Mouse (Mus musculus) activated CD4-positive, CD25-positive, alpha-beta regulatory T cell, adult 4 months (primary cell): ENCODE data around the gene Cinp. TPM values are rescaled to one million over a fixed set of nuclear protein-coding genes. Genes with fewer than 3 reads are reported as not detected.
"Not testable (repeated sequence)": the region's sequence is repeated elsewhere in the genome, so short reads cannot be mapped to it uniquely, and the experiment has no call there.

Experiments
- ATAC-seq: one replicate; pipeline ENCODE4 v1.8.0; 2017
- polyA plus RNA-seq, 2 experiments: library from polyadenylated mRNA; unstranded; fragments of 100-300 nt; shearing (Covaris generic); gene quantifications; one replicate each; pipeline ENCODE4 v1.2.1; 2017

Cinp gene
- polyA plus RNA-seq, 2 experiments from 2014 or later = 34.1 to 38.1 TPM

DNA sequence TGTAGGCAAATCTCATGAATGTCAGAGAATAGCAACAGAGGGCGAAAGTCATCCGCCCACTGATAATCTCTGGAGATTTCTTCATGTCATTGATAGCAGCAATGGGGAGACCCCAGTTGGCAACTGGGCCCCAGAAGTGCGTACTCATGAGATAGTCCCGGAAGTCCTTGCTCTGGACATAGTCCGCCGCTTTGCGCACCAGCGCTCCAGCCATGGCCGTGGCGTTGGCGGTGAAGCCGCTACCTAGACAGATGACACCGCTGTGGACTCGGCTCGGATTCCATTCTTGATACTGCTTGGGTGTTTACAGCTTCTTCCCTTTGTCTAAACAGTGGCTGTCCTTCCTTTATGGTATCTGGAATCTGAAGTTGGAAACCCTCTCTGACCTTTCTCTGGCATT lies 30.3 kb downstream of the Cinp start:
- not testable (repeated sequence) for ATAC-seq

DNA sequence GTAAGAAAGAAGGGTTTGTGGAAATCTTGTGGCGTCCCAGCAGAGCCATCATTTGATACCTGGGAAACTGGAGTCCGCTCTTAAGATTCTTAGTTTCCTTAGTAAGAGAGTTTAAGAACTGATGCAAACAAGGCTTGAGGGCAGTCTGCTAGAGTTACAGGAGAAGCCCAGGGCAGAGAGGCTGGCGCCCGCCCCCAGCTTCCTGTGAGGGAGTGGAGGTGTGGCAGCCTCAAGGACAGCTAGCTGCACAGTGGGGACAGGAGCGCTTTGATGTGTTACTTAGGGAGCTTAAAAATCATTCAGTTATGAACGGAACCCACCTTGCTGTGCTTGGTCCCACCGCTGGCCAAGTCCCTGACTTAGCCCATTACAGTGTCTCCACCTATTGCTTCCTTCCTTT lies 31.7 kb downstream of the Cinp start:
- peak; percentile 54 for ATAC-seq

DNA sequence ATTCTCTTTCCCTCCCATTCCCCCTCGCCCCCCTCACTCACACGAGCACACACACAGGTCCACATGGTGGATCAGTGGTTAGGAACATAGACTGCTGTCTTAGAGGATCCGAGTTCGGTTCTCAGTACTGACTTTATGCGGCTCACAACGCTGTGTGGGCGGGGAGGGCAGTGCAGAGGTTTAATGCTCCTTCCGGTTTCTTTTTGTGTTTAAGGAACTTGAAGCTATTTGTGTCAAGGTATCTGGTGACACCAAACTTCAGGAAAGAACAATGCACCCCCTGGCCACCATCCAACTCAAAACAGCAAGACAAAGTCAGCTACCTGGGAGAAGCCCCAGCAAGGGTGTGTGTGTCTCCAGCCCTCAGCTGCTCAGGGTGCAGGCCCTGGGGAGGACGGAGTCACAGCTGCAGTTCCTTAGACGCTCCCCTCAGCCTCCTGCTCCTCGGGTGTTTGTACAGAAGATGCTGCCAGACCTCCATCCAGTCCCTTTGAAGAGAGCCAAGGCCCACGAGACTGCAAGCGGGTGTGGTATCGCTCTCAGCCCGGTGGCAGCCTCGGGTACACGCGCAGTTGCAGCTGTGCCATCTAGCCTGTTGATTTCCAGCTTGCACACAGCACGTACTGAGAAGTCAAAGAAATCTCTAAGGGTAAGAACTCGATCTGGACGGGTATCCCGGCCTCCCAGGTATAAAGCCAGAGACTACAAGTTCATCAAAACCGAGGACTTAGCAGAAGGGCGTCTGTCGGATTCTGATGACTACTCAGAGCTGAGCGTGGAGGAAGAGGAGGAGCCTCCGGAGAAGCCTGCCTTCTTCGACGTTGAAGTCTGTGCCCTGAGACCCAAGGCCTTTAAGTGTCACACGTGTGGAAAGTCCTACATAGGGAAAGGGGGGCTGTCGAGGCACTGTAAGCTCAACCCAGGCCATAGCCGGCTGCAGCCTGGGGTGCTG lies 33.9 kb downstream of the Cinp start:
- ATAC-seq = no peak

DNA sequence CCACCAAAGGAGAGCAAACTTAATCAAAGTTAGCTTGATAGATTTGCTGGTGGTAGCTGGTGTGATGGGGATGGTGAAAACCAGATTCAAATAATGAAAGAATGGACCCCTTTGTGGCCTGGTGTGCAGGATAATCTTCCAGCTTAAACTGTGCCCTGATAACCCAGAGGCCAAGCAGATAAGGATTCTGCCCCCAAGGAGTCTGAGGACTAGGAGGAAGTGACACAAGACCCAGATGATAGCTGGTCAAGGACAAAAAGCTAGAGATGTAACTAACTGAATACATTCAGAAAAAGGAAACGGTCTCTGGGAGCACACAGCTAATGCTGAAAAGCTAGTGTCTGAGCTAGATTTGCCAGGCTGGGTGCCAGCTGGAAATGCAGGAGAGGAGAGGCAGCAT lies 37.0 kb downstream of the Cinp start:
- no peak for ATAC-seq

DNA sequence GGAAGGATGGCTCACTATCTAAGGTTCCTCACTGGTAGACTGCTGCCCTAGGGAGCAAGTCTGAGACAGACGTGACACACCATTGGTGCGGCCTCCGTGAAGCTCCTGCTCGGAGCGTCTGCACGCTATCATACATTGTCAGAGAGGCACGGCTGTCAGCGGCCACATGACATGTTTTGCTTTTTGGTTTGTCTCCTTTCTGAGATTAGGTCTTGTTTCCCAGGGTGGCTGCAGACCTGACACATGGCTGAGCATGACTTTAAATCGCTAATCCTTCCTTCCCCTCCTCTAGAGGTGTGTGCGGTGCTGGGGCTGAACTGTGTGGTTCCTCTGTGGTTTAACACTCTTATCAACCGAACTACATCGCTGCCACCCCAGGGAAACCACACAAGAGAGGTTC lies 37.5 kb downstream of the Cinp start:
- ATAC-seq = peak; percentile 10

DNA sequence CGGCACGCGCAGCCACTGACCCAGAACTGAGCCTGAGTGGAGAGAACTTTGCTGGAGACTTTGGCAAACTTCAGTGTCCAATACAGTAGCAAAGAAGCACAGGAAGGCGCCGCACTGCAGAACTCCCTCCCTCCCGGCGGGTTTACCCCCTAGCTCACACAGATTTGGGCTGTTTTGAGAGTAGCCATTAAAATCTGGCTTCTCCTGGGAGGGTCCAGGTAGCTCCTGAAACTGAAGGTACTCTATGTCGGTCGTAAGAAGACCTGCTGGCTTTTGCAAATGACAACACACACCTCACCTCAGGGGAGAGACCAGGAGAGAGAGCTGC lies 38.1 kb downstream of the Cinp start:
- ATAC-seq = no peak

DNA sequence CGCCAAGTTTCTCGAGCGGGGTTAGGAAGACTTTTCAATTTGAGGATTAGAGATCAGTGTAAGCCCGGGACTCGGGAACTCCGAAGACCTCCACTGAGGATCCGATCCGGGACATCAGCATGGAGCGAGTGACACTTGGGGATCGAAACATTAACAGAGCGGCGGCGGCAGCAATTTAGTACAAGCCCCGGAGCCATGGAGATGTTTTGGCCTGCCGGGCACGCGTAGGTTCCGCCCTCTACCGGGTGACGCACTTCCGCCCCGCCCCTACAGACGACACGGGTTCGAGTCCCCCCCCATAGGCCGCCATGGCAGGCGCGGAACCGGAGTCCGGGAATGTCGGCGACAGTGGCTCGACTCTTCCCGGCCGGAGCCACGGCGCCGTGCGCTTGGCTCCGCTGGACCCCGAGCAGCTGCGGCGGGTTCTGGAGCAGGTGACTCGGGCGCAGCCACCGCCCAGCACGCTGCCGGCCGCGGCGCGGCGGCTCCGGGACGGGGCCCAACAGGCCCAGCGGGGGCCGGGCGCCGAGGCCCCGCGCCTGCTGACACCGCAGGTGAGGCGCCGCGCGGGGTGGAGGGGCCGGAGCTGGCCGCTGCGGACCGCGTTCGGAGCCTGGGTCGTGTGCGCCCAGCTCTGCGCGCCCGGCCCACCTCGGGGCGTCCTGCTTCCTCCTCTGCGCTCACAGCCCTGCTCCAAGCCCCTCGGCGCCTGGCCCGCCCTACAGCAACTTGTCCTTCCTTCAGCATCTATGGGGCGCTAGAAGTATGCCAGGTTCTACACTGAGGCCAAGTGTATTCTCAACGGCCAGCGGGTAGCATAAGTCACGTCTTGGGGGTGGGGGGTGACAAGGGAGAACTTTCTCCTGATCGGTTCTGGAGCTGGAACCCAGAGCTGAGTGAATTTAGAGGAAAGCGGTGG lies 38.7 kb downstream of the Cinp start, which contains the start of gene Zfp839:
TSS of gene Zfp839 (plus strand) at position 244 of the 919 bp plus-strand sequence.
- peak; percentile 53 for ATAC-seq

DNA sequence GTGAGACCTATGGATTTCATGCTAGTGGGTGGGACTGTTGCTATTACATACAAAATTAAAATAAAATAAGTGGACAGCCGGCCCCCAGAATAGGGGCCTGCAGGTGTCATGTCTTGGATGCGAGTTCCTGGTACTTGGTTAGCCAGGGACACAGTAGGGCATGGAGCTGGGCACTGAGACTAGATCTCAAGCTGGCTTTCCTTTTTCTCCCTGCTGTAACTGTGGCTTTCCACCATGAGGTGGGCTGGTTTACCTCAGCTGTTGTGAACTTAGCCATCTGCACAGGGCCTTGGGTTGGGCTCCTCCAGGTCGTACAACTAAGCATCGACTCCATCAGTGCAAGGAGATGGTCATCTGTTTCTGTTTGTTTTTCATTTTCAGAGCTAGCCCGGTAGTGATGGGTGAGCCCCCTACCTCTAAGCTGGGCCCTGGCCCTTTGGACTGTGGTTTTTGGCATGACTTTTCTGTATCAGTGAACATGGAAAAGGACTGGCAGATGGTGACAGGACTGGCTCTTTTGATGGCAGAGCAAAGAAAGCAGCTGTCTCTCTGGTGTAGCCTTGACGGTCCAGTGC lies 42.7 kb downstream of the Cinp start:
- ATAC-seq = no peak

DNA sequence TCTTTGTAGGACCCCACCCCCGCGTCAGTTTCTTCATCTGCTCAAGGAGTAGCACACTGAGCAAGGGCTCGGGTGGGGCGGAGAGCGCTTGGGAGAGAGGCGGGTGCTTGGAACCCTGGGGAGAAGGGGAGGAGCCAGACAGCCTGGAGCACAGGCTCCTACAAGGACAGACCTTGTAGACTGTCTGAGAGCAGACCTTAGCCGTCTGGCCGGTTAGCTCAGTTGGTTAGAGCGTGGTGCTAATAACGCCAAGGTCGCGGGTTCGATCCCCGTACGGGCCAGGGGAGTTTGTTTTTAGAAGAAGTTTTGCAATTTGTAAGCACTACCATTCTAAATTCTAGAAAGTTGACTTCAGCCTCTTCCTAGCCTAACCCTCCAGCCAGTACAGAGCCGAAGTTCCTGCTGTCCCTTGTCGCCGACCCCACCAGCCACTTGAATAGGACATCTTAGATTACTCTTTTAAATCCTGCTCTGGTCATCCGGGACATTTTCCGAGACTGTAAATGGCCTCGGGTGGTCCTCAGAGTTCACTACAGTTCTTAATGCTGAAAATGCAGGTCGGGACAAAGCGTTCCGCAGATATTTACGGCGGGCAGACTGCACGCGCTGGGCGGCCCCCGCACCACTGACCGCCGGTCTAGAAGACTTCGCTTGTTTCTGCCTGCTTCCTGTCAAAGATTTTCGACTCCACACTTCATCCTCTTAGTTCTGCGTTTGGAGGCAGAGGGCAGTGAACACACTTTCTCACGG lies 43.6 kb downstream of the Cinp start:
- ATAC-seq = no peak

DNA sequence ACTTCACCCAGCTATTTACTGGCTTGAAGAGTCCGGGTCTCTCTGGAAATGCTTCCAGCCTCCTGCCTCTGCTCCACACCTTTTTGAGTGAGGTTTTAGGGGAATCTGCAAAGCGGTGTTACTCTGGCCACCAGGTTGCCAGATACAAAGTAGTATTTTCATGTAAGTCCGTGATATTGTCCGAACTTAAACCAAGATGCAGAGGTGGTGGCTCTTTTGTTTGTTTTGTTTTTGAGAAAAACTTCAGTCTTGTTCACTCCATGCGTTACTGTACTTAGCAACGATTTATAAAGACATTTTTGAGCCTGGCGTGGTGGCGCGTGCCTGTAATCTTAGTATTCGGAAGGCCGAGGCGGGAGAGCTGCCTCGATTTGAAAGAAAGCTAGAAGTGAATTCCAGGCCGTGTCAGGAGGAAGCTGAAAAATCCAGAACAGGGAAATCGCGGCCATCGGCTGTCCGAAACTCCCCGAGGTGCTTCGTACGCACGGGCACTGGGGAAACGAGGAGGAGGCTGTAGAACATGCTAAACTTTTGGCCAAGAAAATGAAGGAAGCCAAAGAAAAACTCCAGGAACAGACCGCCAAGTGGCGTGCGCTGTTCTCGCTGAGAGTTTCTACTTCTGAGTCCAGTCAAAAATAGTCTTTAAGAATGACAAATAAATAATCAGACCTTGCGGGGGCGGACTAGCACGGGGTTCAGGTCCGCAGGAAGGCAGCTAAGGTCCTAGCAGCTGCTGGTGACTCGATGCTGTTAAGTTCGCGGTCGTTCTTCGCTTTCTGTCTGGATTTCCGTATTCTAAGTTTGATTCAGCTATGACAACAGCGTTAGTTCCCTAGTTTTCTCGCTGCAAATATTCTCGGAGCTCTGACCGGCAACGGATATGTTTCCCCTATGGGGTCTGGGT lies 44.5 kb downstream of the Cinp start:
- no peak for ATAC-seq

DNA sequence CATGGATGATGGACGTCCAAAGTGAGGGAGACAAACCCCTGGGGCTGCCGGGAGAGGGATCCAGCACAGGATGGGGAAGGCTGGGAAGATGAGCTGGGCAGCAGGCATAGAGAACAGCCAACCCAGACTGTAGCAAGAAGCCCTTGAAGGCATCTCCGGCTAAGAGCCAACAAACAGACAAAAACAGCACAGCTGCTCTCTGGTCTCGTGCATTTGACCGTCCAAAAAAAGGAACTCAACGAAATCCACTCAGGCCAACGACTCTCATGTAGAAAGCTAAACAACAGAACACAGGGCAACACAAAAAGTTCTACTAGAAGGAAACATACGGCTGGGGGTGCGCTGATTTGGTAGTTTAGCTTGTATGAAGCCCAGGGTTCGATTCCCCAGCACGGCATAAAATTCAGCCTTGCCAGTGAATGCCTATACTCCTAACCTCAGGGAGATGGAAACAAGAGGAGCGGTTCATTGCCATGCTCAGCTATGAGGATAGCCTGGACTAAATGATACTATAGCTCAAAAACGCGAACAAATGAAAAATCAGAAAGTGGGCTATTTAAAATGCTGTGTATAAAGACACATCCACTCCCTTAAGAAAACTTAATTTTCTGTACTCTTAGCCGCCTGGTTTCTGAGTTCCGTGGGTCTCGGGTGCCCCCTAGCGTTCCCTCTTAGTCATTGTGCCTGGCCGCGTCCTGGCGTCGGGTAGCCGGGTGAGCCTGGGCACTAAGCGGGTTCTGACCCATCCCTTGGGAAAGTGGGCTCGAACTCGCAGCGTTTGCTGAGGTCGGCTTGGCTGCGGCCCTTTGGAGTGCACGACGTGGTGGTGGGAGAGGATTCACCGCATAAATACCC lies 45.5 kb downstream of the Cinp start:
- peak; percentile 64 for ATAC-seq

DNA sequence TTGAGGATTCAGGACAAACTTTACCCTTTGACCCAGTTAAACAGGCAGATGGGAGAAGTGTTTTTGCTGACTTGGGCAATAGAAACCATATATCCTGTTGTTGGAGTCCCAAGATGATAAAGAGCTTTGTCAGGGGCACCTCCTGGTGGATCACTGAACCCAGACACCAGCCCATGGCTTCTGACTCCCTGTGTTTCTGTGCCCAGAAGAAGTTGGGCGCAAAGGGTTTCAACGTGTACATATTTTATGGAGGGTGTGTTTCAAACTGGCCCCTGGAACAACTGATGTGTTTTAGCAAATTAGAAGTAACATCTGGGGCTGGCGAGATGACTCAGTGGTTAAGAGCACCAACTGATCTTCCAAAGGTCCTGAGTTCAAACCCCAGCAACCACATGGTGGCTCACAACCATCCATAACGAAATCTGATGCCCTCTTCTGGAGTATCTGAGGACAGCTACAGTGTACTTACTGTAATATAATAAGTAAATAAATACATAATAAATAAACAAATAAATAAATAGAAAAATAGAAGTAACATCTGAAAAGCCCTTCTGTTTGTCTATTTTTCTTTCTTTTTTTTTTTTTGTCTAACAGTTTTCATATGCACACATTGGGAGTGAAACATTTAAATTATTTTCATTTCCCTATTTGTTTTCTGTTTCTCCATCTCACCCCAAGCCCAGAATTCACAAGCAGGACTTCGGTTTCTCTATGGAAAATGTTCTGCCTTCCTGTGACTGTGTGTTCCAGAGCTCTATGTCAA lies 47.0 kb downstream of the Cinp start:
- ATAC-seq = no peak

DNA sequence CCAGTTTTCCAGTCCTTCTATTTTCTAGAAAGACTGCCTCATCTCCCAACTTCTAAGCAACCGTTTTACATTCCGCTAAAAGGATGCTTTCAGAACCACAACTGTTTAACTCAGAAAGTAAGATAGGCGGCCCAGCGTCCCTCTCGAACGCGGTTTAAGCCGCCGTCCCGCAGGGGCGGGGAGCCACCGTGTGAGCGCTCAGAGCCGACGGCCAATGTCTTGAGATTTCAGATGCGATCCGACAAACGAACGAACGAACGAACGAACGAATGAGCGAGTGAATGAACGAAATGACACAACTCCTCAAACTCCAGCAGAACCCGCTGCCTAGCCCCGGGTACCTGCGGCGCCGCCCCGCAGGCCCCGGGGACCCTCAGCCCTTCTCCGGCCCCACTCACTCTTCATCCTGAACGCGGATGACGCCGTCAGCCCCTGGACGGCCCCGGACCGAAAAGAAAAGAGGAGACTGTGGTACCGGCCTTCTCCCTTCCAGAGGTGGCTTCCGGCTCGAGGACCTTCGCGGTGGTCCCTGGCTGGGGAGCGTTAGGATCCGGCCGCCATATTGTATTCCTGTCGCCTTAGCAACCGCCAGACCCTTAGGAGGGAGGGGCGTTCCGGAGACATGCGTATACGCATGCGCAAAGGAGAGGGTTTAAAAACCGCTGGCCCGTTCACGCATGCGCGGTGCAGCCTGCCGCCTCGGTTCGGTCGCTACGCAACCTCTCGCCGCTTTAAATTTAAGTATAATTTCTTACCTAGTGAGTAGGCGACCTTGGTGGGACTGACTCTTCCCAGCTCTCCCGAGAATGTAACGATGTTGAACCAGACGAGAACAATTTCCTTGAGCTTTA lies 48.4 kb downstream of the Cinp start, which contains the start of gene Mok:
TSS of gene Mok (minus strand) at position 592 of the 851 bp plus-strand sequence.
- ATAC-seq = peak; percentile 65

DNA sequence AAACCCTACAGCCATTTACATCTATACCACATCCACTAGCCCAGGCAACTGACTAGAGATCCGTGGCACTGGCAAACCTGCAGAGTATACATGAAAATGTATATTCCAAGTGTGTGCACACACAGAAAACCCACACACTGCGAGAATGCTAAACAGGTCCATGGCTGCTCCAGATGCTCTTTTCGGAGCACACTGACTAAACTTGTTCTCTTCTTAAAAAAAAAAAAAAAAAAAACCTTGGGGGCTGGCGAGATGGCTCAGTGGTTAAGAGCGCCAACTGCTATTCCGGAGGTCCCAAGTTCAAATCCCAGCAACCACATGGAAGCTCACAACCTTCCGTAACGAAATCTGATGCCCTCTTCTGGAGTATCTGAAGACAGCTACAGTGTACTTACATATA lies 51.1 kb downstream of the Cinp start:
- no peak for ATAC-seq

DNA sequence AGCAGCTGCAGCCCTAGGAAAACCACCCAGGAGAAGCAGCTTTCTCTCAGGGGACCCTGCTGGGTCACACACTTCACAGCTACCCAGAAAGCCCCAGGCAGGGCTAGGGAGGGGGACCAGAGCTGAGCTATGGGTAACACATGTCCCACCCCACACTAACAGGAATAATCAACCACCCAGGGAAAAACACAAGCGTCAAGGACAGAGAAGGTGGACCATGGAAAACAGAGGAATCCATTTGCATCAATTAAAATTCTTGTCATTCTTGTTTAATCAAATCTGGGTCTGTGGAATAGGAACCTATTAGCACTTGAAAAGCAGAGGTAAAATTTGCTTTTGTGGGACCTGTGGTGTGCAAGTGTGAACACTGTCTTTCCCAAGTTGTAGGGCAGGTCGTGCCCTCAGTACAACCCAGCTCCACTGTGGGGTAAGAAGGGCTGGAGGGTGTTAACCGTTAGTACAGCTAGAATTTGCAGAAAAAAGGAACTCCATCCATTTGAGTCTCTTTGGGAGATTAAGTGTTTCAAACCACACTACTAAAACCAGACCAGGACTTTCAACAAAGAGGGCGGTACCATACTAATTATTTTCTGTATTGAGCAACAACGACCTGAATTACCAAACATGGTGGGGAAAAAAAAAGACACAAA lies 51.6 kb downstream of the Cinp start:
- ATAC-seq = no peak

DNA sequence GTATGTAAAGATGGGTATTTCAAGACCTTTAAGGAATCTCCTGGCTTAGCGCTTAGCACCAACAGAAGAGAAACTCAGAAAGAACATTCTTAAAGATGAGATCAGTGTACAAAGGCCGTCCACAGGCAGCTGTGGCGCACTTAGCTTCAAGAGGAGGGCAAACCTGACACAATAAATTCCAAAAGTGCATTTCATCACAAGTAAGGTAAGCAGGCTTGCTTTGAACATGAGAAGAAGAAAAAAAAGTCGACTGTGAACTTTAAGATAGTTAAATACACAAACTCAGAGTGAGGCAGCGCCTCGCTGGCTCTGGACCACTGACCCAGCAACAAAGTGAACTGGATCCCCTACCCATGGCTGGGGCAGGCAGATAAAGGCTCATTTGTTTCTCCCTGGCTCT lies 52.2 kb downstream of the Cinp start:
- ATAC-seq = no peak

DNA sequence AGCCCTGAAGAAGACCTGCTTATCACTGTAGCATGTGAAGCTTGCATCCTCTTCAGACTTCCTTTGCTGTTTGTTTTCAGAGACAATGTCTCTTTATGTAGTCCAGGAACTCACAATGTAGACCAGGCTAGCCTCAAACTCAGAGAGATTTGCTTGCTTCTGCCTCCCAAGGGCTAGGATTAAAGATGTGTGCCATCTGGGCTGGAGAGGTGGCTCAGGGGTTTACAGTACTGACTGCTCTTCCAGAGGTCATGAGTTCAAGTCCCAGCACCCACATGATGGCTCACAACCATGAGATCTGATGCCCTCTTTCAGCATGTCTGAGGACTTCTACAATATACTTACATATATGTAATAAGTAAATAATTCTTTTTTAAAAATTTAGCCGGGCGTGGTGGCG lies 53.8 kb downstream of the Cinp start:
- no peak for ATAC-seq
